Mouse (Mus musculus) hematopoietic stem cell, adult 5-6 weeks (primary cell): ENCODE results near the gene Syngr2. TPM values are rescaled to one million over a fixed set of nuclear protein-coding genes. Genes with fewer than 3 reads are reported as not detected.

Source experiments
- total RNA-seq: library from RNA; stranded (forward); fragments of 172-1452, 232-1000 nt; gene quantifications from 2 replicates; pipeline ENCODE4 v1.2.3, GENCODE M21; 2017

The Syngr2 gene
- total RNA-seq, 1 experiment from 2014 or later, result 81.0 TPM

Other genes with a start within 250 kb of the Syngr2 start
- 24.6 and 25.4 TPM in 2 replicates for gene Tnrc6c, start 155.4 kb upstream of the Syngr2 start, total RNA-seq
- gene Tmc8, start 27.6 kb upstream of the Syngr2 start, total RNA-seq, result 1.5 and 2.9 TPM in 2 replicates
- 12.6 and 23.0 TPM in 2 replicates for gene Tmc6, start 27.5 kb upstream of the Syngr2 start, total RNA-seq
- 0.30 TPM in 1 of 2 replicates, not detected in the other for gene 6030468B19Rik, start 12.0 kb upstream of the Syngr2 start, total RNA-seq
- 1.9 TPM in 1 of 2 replicates, not detected in the other for gene Gm20708, start within 50 bp of the Syngr2 start, total RNA-seq
- gene Afmid, start 16.3 kb downstream of the Syngr2 start, total RNA-seq, result 3.9 and 4.5 TPM in 2 replicates
- gene Tk1, start 16.4 kb downstream of the Syngr2 start, total RNA-seq, result 40.1 and 49.0 TPM in 2 replicates
- 114 and 124 TPM in 2 replicates for gene Birc5, start 39.6 kb downstream of the Syngr2 start, total RNA-seq
- not detected in 2 replicates for gene Tmem235, start 51.1 kb downstream of the Syngr2 start, total RNA-seq
- 5.4 and 5.9 TPM in 2 replicates for gene Tha1, start 63.8 kb downstream of the Syngr2 start, total RNA-seq
- 38.0 and 44.5 TPM in 2 replicates for gene Socs3, start 160.4 kb downstream of the Syngr2 start, total RNA-seq
- 8.1 and 18.7 TPM in 2 replicates for gene Pgs1, start 176.6 kb downstream of the Syngr2 start, total RNA-seq